Mouse (Mus musculus) left cerebral cortex, postnatal 4 days (tissue): ENCODE measurements around the gene Kcnk4. TPM values are rescaled to one million over a fixed set of nuclear protein-coding genes. Genes with fewer than 3 reads are reported as not detected.
A peak's percentile ranks its signal among the peaks of the same experiment; 100 is the strongest.
"Not testable (repeated sequence)": the region's sequence is repeated elsewhere in the genome, so short reads cannot be mapped to it uniquely, and the experiment has no call there.

Source experiments
- DNase-seq: peaks from one replicate; pipeline ENCODE4 v3.0.0-alpha.2; 2022
- intact Hi-C: fragments of 180-260 bp; cut with DNase I; formaldehyde crosslinking; loops from one replicate; pipeline ENCODE4 v1.15.1; 2025
- total RNA-seq, 2 experiments: library from RNA; stranded (reverse); gene quantifications; 2 replicates each; pipeline ENCODE4 v1.2.3; 2021

Gene Kcnk4
- total RNA-seq, 2 experiments from 2014 or later, result 13.8 to 15.5 TPM

DNA sequence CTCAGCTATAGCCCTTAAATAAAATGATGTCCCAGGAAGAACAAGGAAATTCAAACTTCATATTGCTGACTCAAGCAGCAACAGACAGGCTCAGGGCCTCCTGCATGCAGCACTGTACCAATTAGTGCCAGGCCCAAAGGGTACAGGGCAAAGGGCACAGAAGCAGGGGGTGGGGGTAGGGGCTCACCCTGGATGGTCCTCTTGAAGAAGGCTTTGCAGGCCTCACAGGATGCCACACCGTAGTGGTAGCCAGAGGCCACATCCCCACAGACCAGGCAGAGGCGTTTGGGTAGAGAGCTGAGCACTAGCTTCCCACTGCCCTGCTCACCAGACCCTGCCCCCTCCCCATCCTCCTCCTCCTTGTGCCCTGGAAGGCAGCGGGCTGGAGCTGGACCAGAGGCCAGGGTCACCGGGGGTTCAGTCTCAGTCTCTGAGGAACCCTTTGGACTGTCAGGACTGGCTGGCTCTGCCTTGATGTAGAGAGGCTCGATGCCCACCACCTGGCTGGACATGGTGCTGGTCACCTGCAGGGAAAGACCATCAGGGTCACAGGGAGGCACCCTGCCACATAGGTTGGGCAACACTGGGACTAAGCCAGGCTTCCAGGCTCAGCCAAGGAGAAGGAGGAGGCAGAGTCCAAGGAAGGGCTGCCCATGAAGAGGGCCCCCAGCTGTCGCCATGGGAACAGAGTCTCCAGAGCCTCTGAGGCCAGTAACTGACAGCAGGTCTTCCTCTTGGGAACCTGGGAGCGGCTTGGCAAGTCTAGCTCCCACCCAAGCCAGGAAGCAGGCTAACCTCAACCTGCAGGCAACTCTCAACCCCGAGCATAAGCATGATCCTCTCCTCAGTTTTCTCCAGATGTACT, 14.2 kb downstream of the Kcnk4 start:
- DNase-seq, result peak; percentile 47

DNA sequence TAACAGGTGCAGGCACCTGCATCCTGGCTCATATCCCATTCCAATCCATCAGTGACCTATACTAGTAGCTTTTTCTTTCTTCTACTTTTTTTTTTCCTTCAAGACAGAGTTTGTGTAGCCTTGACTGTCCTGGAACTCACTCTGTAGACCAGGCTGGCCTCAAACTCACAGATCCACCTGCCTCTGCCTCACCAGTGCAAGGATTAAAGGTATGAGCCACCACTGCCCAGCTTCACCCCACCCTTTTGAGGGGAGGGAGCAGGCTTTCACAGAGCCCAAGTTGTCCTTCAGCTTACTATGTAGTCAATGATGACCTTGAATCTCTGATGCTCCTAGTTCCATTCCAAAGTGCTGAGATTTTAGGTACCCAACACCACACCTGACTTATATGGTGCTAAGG, 14.9 kb downstream of the Kcnk4 start:
- intact Hi-C loops, result no loop called here
- DNase-seq, result no peak

More for the DNA sequence above, 14.2 kb downstream of the Kcnk4 start:
- intact Hi-C loops, result no loop called here

GRCm38 (mm10) chr19:6918321-6918720, 16.0 kb downstream of the Kcnk4 start:
- no peak for DNase-seq
- intact Hi-C loops, result no loop called here

DNA sequence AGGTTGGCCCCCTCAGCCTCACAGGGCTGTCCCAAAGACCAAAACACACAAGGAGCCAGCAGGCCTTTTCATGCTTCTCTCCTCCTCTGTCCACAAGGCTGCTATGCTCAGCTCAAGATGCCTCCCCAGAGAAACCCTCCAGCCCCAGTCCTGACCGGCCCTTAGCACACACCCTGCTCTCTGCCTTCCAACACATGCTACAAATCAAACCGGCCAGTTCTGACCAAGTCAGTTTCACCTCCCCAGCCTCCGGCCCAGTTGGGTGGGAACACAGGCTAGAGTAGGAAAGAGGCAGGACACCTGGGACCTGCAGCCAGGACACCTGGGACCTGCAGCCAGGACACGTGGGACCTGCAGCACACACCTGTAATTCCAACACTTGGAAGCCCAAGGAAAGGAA, 17.8 kb downstream of the Kcnk4 start:
- intact Hi-C loops, result no loop called here
- DNase-seq, result no peak

DNA sequence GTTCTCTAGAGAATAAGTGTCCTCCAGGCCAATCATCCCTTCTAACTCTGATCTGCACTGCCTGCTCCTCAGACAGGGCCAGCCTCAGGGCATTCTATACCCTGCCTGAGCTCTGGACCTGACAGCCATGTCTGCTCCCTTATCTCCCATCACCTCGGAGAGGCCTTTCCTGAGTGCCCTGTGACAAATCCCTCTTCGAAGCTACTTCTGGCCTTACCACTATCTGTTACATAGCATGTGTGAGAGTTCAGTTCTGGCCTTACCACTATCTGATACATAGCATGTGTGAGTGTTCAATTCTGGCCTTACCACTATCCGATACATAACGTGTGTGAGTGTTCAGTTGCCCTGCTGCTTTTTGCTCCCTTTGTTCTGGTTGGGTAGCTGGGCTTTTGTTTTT, 19.0 kb downstream of the Kcnk4 start:
- intact Hi-C loops, result no loop called here
- no peak for DNase-seq

DNA sequence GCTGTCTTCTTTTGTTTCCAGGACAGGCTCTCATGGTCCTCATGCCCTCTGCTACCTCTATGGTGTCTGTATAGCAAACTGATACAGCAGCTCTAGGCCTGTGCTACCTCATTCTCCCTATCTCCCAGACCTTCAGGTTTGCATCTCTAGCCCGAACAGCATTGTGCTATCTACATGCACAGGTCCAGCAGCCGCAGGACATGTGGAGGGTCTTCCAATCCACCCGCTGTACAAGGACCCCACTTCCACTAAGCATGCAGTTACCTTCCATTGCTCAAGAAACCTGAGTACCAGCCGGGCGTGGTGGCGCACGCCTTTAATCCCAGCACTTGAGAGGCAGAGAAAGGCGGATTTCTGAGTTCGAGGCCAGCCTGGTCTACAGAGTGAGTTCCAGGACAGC, 19.8 kb downstream of the Kcnk4 start:
- no peak for DNase-seq
- intact Hi-C loops, result no loop called here

- no peak for DNase-seq
- intact Hi-C loops, result no loop called here
These were observed 20.3 kb downstream of the Kcnk4 start for GRCm38 (mm10) chr19:6913991-6914390.

DNA sequence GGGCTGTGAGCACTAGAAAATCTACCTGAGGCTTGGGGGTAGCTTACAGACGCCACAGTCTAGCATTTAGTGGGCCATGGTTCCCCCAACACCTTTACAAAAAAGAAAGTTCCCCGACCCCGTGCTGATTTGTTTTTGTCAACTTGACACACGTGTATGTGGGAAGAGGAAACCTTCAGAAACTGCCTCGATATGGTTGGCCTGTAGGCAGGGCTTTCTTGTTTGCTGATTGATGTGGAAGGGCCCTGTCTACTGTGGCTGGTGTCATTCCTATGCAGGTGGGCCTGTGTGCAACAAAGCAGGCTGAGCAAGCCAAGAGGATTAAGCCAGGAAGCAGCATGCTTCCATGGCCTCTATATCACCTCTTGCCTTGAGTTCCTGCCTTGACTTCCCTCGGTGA, 21.3 kb downstream of the Kcnk4 start:
- DNase-seq, result no peak
- intact Hi-C loops, result no loop called here

DNA sequence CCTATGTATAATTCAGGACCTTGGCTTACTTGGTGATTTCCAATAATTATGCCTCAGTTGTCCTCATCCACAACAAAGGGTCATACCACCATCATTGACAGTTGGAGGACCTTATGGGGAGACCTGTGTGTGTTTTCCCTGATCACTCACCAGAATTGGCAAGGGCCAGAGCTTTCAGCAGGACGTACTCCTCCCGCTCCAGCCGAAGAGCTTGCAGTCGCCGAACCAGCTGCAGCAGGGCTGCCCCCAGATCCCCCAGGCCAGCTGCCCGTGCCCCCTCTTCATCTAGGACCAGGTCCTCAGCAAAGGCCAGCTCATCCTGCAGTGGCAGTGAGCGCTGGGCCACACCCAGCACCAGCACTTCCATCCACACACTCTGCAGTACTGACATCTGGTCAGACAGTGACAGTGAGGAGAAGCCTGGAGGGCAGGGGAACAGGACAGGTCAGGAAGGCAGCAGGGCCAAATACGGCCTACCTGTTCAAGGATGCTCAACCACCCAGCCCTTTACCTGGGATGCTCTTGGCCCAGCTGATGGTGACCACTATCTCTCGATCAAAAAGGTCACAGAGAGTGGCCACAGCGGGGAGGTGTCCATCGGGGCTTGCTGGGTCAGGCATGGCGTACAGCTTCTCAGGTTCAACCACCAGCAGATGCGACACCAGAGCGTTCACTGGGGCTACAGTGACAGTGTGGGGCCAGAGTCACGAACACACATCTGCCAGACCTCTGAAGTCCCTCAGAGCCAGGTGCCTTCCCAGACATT, 21.9 kb downstream of the Kcnk4 start:
- no peak for DNase-seq
- intact Hi-C loops, result no loop called here

GRCm38 (mm10) chr19:6911101-6912074, 22.9 kb downstream of the Kcnk4 start:
- no peak for DNase-seq
- intact Hi-C loops, result no loop called here

- peak; percentile 56 for DNase-seq
- intact Hi-C loops, result not testable (repeated sequence)
These were observed 24.0 kb downstream of the Kcnk4 start for GRCm38 (mm10) chr19:6910306-6910705.

GRCm38 (mm10) chr19:6909507-6910289, 24.6 kb downstream of the Kcnk4 start, which contains the start of the genes Trmt112 and Prdx5:
Gene Trmt112 (plus strand): TSS chr19:6909698.
Gene Prdx5 (minus strand): TSS chr19:6910106.
- intact Hi-C loops, result loop anchor here (5.0 kb wide), 1 partner anchor 47 kb away; no protein-coding TSS in a partner anchor
- DNase-seq, result peak; percentile 93

- intact Hi-C loops, result loop anchor here (5.0 kb wide), 1 partner anchor 47 kb away; no protein-coding TSS in a partner anchor
- no peak for DNase-seq
These were observed 25.3 kb downstream of the Kcnk4 start for GRCm38 (mm10) chr19:6909021-6909420.

GRCm38 (mm10) chr19:6907811-6908540, 26.3 kb downstream of the Kcnk4 start:
- intact Hi-C loops, result loop anchor here (5.0 kb wide), 1 partner anchor 46 kb away; no protein-coding TSS in a partner anchor
- no peak for DNase-seq

- intact Hi-C loops, result loop anchor here (5.0 kb wide), 1 partner anchor 45 kb away; no protein-coding TSS in a partner anchor
- no peak for DNase-seq
These were observed 27.2 kb downstream of the Kcnk4 start for GRCm38 (mm10) chr19:6907094-6907493.

DNA sequence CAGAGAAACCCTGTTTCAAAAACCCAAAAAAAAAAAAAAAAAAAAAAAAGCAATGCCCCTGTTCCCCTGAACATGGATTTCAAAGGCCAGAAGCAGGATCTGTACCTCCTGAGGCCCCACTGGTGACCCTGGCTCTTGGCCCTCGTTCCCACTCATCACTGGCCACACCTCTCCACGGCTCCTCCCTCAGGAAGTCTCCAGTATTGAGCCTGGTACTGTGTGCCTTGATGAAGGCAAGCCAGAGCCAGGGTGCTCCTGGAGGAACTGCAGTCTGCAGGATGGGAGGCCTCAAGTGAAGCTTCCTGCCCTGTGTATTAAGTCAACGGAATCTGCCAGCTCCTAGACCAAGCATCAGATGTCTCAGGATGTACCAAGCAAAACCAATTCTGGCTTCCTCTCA, 28.1 kb downstream of the Kcnk4 start:
- intact Hi-C loops, result loop anchor here (5.0 kb wide), 1 partner anchor 44 kb away; no protein-coding TSS in a partner anchor
- DNase-seq, result no peak

GRCm38 (mm10) chr19:6905498-6906159, 28.7 kb downstream of the Kcnk4 start:
- DNase-seq, result no peak
- intact Hi-C loops, result loop anchor here (5.0 kb wide), 1 partner anchor 43 kb away; no protein-coding TSS in a partner anchor

GRCm38 (mm10) chr19:6904846-6905245, 29.5 kb downstream of the Kcnk4 start:
- intact Hi-C loops, result loop anchor here (5.0 kb wide), 1 partner anchor 43 kb away; no protein-coding TSS in a partner anchor
- DNase-seq, result no peak
